Mouse (Mus musculus): ENCODE data around the gene Lmf1. TPM values are rescaled to one million over a fixed set of nuclear protein-coding genes. Genes with fewer than 3 reads are reported as not detected.
A peak's percentile ranks its signal among the peaks of the same experiment; 100 is the strongest.

Gene Lmf1
- total and polyA plus RNA-seq, 2 experiments from 2014 or later = 17.8 to 28.1 TPM

DNA sequence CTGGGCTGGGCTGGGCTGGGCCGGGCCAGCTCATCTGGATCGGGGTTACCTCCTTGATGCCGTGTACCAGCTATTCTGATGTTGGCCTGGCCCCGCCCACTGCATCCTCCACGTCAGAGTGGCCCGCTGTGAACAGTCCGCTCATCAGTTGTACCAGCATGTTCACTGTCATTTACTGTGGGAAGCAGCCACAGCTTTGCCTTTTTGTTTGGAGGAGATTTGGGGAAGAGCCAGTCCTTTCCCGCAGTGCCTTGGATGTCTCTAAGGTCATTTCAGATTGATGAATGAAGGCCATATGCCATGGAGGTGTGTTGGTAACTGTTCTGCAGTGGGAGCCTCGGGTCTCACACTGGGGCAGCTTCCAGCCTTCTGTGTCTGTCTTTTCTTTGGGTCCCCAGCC lies 33.7 kb downstream of the Lmf1 start:
- no peak for TF ChIP-seq CTCF (IDR thresholded peaks at IDR 0.05; ENCODE audit: low read depth)
- no peak for ATAC-seq
- Histone ChIP-seq H3K9ac (no peak overlapping the region), H3K4me1 (ENCODE audit: insufficient read depth) (peaks cover 12% of the 10 kb centered on the region), H3K27ac (ENCODE audit: low read depth, low read length) (no peak overlapping the region), H3K27me3 (ENCODE audit: insufficient read depth, low read length) (no peaks in the 10 kb centered on the region), H3K9me3 (ENCODE audit: low read length) (no peaks in the 10 kb centered on the region), H3K36me3 (ENCODE audit: insufficient read depth) (no peaks in the 10 kb centered on the region), H3K4me2 (ENCODE audit: low read depth) (no peak overlapping the region), H3K4me3 (ENCODE audit: low read depth, low read length) (no peak overlapping the region)
- WGBS = 84% methylated on average over 9 of the region's 9 CpGs
- no peak for DNase-seq

DNA sequence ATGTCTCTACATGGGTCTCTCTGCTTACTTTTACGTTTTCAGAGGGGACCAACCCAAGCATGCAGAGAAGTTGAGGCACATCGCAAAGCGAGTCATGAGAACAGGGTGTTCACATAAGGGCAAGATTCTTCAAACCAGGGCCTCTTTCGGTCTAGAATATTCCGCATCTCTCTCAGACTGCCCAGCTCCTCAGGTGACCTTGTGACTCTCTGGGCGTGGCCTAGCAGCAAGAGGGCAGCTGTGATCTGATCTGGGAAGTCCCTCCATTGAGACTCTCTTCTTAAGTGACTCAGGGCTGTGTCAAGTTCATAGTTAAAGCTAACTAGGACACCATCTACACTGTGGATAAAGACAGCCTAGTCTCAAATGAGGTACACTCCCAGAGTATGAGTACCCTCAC lies 34.4 kb downstream of the Lmf1 start:
- no peak overlapping the region for H3K4me2 ChIP-seq (ENCODE audit: low read depth)
- H3K9me3 ChIP-seq (ENCODE audit: low read length) = no peaks in the 10 kb centered on the region
- no peak overlapping the region for H3K27ac ChIP-seq (ENCODE audit: low read depth, low read length)
- no peak overlapping the region for H3K4me3 ChIP-seq (ENCODE audit: low read depth, low read length)
- no peak overlapping the region for H3K9ac ChIP-seq
- 96% methylated on average over 6 of the region's 6 CpGs for WGBS
- ATAC-seq (no peak), DNase-seq (no peak)
- H3K4me1 ChIP-seq (ENCODE audit: insufficient read depth) = peaks cover 12% of the 10 kb centered on the region
- H3K36me3 ChIP-seq (ENCODE audit: insufficient read depth) = no peaks in the 10 kb centered on the region
- TF ChIP-seq CTCF (IDR thresholded peaks at IDR 0.05; ENCODE audit: low read depth) = no peak
- no peaks in the 10 kb centered on the region for H3K27me3 ChIP-seq (ENCODE audit: insufficient read depth, low read length)

DNA sequence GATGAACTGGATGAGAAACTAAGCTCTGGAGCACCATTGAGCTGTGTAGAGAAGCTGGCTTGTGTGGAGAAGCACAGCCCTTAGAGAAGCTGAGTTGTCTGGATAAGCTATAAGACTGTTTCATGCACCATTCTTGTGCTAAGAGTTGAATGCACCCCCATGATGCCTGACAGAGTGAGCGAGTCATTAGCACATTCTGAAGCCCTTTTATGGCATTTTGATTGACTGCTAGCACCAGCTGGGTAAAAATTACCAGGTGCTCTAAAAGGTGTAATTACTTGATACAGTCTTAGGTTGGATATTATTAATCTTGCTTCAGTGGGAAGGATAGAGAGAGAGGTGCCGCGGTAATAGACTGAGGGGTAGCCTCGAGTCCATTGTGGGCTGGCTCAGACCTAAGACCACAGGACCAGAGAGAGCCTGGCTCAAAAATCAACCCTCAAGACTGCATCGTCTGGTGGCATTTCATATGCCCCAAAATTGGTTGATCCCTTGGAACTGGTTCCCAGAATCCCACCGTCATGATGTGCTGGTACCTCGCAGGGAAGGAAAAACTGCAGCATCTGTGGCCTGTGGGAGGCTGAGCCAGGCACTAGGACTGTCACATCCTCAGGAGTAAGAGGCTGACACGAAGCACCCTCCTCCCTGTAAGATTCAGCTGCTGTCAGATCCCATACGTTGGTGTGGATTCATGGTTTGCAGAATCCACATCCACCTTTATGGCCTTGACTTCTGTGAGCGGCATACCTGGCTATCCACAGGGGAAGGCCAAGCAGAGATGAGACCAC lies 36.0 kb downstream of the Lmf1 start:
- 86% methylated on average over 10 of the region's 10 CpGs for WGBS
- Histone ChIP-seq H3K36me3 (ENCODE audit: insufficient read depth) (no peaks in the 10 kb centered on the region), H3K9me3 (ENCODE audit: low read length) (no peaks in the 10 kb centered on the region), H3K27ac (ENCODE audit: low read depth, low read length) (peak overlapping the region; percentile 45), H3K27me3 (ENCODE audit: insufficient read depth, low read length) (no peaks in the 10 kb centered on the region), H3K4me2 (ENCODE audit: low read depth) (no peak overlapping the region), H3K4me1 (ENCODE audit: insufficient read depth) (peaks cover 17% of the 10 kb centered on the region), H3K4me3 (ENCODE audit: low read depth, low read length) (no peak overlapping the region), H3K9ac (no peak overlapping the region)
- peak; percentile 41 for DNase-seq
- peak; percentile 64; the same call in 1 of the 2 replicates for ATAC-seq
- TF ChIP-seq CTCF (IDR thresholded peaks at IDR 0.05; ENCODE audit: low read depth) = no peak

DNA sequence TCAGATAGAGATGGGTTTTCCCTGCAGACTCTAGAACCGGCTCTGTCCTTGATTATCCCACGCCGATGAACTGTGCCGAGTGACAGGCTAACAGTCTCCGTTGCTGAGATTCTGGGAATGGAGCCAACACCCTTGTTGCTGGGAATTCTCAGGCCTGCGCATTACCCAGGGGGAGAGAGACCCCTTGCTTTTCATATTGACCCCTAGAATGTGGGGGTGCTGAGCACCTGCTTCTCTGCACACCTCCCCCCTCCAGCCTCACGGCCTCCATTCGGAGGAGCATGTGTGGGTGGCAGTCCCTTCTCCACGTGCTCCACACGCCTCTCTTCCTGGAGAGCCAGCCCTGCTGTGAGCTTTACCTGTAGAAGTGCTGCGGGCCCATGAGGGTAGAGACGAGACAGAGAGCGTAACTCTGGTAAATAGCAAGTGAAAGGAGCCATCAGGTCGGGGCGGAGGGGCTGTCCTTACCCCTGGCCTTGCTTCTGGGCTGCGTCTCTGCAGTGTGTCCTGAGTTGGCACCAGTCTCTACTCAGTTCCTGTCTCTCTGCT lies 39.7 kb downstream of the Lmf1 start:
- ATAC-seq (peak; percentile 77), DNase-seq (peak; percentile 84)
- H3K9ac ChIP-seq = peak overlapping the region; percentile 19; the same call in 1 of the 2 replicates
- peaks cover 12% of the 10 kb centered on the region for H3K4me1 ChIP-seq (ENCODE audit: insufficient read depth)
- H3K9me3 ChIP-seq (ENCODE audit: low read length) = no peaks in the 10 kb centered on the region
- 19% methylated on average over 16 of the region's 16 CpGs for WGBS
- H3K27me3 ChIP-seq (ENCODE audit: insufficient read depth, low read length) = no peaks in the 10 kb centered on the region
- no peak for TF ChIP-seq CTCF (IDR thresholded peaks at IDR 0.05; ENCODE audit: low read depth)
- H3K27ac ChIP-seq (ENCODE audit: low read depth, low read length) = peak overlapping the region; percentile 58
- H3K4me2 ChIP-seq (ENCODE audit: low read depth) = 0 out of 2 replicates have a peak overlapping the region, but pooled peaks have one; percentile 24
- no peaks in the 10 kb centered on the region for H3K36me3 ChIP-seq (ENCODE audit: insufficient read depth)
- H3K4me3 ChIP-seq (ENCODE audit: low read depth, low read length) = no peak overlapping the region

DNA sequence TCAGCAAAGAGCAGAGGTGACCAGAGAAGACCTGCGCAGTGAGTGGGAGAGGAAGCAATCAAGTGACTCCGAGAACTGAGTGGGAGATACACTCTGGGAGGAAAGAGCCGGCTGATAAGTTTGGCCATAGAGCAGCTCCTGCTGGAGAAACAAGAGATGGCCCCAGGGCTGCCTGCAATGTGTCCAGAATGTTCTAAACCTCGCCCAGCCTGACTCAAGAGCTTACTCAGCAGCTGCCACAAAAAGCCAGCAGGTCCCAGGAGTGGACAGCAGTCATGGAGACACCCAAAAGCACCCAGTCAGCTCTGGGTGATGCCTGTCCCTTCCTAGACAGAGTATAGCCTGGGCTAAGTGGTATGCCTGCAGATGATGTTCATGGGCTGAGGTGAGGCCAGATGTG lies 44.6 kb downstream of the Lmf1 start:
- WGBS = 86% methylated on average over 4 of the region's 4 CpGs
- TF ChIP-seq CTCF (IDR thresholded peaks at IDR 0.05; ENCODE audit: low read depth) = no peak
- Histone ChIP-seq H3K27ac (ENCODE audit: low read depth, low read length) (no peak overlapping the region), H3K36me3 (ENCODE audit: insufficient read depth) (no peaks in the 10 kb centered on the region), H3K9me3 (ENCODE audit: low read length) (no peaks in the 10 kb centered on the region), H3K27me3 (ENCODE audit: insufficient read depth, low read length) (no peaks in the 10 kb centered on the region), H3K9ac (no peak overlapping the region), H3K4me3 (ENCODE audit: low read depth, low read length) (no peak overlapping the region), H3K4me2 (ENCODE audit: low read depth) (no peak overlapping the region), H3K4me1 (ENCODE audit: insufficient read depth) (peaks cover 10% of the 10 kb centered on the region)
- no peak for ATAC-seq
- DNase-seq = no peak

DNA sequence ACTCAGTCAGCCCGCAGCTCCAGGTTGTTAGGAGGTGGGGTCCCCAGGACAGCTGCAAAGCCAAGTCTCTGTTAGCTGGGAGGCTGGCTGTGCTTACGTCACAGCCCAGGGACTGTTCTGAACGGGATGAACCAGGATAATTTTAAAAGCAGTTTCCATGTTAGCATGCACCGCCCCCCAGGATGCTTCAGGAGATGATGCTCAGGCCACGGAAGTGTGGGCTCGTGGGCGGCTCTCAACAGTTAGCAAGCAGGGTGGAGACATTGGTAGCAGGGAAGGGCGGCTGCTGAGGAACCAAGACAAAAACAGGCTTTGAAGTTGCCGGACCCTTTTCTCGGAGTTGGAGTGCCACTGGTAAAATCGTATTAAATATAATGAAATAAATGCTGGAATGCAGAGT lies 45.0 kb downstream of the Lmf1 start:
- H3K36me3 ChIP-seq (ENCODE audit: insufficient read depth) = no peaks in the 10 kb centered on the region
- no peak overlapping the region for H3K9ac ChIP-seq
- H3K4me3 ChIP-seq (ENCODE audit: low read depth, low read length) = no peak overlapping the region
- H3K27me3 ChIP-seq (ENCODE audit: insufficient read depth, low read length) = no peaks in the 10 kb centered on the region
- 68% methylated on average over 11 of the region's 11 CpGs for WGBS
- ATAC-seq = no peak
- no peak for DNase-seq
- H3K4me2 ChIP-seq (ENCODE audit: low read depth) = no peak overlapping the region
- H3K4me1 ChIP-seq (ENCODE audit: insufficient read depth) = peaks cover 5% of the 10 kb centered on the region; the same call in 1 of the 2 replicates
- no peaks in the 10 kb centered on the region for H3K9me3 ChIP-seq (ENCODE audit: low read length)
- TF ChIP-seq CTCF (IDR thresholded peaks at IDR 0.05; ENCODE audit: low read depth) = no peak
- H3K27ac ChIP-seq (ENCODE audit: low read depth, low read length) = no peak overlapping the region

DNA sequence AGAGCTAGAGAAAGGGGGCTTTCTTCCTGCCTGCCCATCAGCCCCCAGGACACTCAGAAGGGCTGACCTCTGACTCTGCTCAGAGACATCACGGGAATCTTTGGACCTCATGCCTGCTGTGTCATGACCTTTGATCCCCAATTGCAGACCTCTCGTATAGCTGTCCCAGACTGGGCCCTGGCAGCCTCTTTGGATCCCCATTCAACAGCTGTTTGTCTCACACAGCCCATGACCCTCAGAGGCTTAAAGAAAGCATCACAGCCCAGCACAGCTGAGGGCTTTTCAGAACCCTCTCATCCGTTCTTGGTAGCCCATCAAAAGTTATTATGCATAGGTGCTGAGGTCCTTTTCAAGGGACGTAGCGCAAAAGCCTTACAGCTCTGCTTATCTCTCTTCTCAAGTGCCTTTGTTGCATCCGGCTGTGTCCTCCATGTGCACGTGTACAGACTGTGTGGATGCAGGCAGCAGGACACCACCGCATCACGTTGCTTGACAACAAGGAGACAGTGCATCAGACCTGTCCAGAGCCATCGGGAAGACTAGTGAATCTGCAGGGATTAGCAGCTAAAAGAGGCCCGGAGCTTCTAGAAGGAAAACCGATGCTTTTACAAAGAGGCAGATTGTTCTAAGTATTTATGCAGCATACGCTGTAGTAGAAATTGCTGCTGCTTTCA lies 45.7 kb downstream of the Lmf1 start:
- peak overlapping the region; percentile 9; the same call in 1 of the 2 replicates for H3K27ac ChIP-seq (ENCODE audit: low read depth, low read length)
- ATAC-seq = peak; percentile 56

More for the DNA sequence above, 45.7 kb downstream of the Lmf1 start:
- H3K4me2 ChIP-seq (ENCODE audit: low read depth) = no peak overlapping the region
- no peaks in the 10 kb centered on the region for H3K36me3 ChIP-seq (ENCODE audit: insufficient read depth)
- 54% methylated on average over 13 of the region's 13 CpGs for WGBS
- TF ChIP-seq CTCF (IDR thresholded peaks at IDR 0.05; ENCODE audit: low read depth) = no peak
- H3K4me1 ChIP-seq (ENCODE audit: insufficient read depth) = no peaks in the 10 kb centered on the region; the same call in 1 of the 2 replicates
- H3K4me3 ChIP-seq (ENCODE audit: low read depth, low read length) = no peak overlapping the region
- no peaks in the 10 kb centered on the region for H3K9me3 ChIP-seq (ENCODE audit: low read length)
- no peak overlapping the region for H3K9ac ChIP-seq
- no peaks in the 10 kb centered on the region for H3K27me3 ChIP-seq (ENCODE audit: insufficient read depth, low read length)
- peak; percentile 42 for DNase-seq
